Mouse (Mus musculus) heart, adult 2 months (tissue): ENCODE measurements around the gene Zfand3.
A peak's percentile ranks its signal among the peaks of the same experiment; 100 is the strongest.

Source experiments
- CTCF ChIP-seq: fragments of 200-600 bp; IDR thresholded peaks from 2 replicates; pipeline ENCODE4 v1.8.1; 2022; ENCODE audit warnings: antibody characterized with exemption, mild to moderate bottlenecking, moderate library complexity
- EP300 ChIP-seq: fragments of 200-500 bp; IDR thresholded peaks from 2 replicates; pipeline ENCODE4 v1.6.1; 2011; ENCODE audit warnings: low read depth, low read length, control low read depth; ENCODE audit not compliant: insufficient read depth
- POLR2A ChIP-seq: fragments of 200-500 bp; IDR thresholded peaks from 2 replicates; pipeline ENCODE4 v1.6.1; 2011; ENCODE audit warnings: mild to moderate bottlenecking, low read depth, low read length, control low read depth; ENCODE audit not compliant: insufficient read depth

- TF ChIP-seq EP300 = 0 out of 2 replicates have a peak, but pooled peaks have one; percentile 11
- TF ChIP-seq CTCF = no peak
- TF ChIP-seq POLR2A = no peak
These were observed 48.9 kb downstream of the Zfand3 start for GRCm38 (mm10) chr17:30053463-30053862.
